Mouse (Mus musculus): ENCODE measurements around the gene Stk40. TPM values are rescaled to one million over a fixed set of nuclear protein-coding genes. Genes with fewer than 3 reads are reported as not detected.

The Stk40 gene
- polyA plus RNA-seq, 1 experiment from 2014 or later, result 29.6 TPM

DNA sequence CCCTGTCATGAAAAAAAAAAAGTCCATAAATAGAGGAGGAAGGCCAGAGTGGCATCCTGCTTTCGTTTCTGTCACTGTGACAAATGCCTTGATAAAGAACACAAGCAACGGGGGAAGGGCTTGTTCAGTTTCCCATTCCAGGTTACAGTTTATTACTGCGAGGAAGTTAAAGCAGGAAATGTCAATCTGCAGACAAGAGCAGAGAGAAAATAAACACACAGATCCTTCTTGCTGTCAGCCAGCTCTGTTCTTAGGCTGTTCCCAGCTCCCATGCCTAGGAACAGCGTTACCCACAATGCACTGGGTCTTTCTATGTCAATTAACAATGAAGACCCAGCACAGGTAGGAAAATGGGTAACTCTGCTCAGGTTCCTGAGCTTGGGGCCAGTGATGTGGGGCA, 51.4 kb downstream of the Stk40 start:
- Histone ChIP-seq H3K9me3 (replicated peaks; ENCODE audit: control insufficient read depth, low read length) (no peaks in the 10 kb centered on the region), H3K36me3 (ENCODE audit: control insufficient read depth, insufficient read depth, low read length) (0 out of 2 replicates have a peak, but pooled peaks cover 3% of the 10 kb centered on the region), H3K4me3 (replicated peaks; ENCODE audit: low read length) (no peak overlapping the region), H3K27ac (ENCODE audit: low read length) (peak overlapping the region; percentile 83), H3K9ac (ENCODE audit: low read length) (no peak overlapping the region), H3K4me2 (ENCODE audit: low read depth, low read length) (no peak overlapping the region), H3K4me1 (ENCODE audit: control insufficient read depth, insufficient read depth, low read length) (peaks cover 20% of the 10 kb centered on the region), H3K27me3 (ENCODE audit: control insufficient read depth, insufficient read depth, low read length) (no peaks in the 10 kb centered on the region)
- no peak for ATAC-seq (ENCODE audit: insufficient read depth, low FRiP score)
- 20% methylated on average over 4 of the region's 4 CpGs for WGBS

DNA sequence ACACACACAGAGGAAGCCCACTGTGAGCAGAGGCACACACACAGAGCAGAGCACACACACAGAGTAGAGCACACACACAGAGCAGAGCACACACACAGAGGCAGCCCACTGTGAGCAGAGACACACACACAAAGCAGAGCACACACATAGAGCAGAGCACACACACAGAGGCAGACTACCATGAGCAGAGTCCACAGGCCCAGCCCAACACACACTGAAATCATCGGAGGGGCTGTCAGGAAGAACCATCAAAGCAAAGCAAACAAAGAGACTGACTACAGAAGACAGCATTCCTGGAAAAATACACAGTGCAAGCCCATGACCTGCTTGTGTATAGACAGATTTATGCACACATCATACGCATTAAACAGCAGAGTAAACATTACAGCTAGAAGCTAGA, 52.1 kb downstream of the Stk40 start:
- H3K9ac ChIP-seq (ENCODE audit: low read length), result peak overlapping the region; percentile 20; the same call in 1 of the 2 replicates
- 0 out of 2 replicates have a peak, but pooled peaks cover 3% of the 10 kb centered on the region for H3K36me3 ChIP-seq (ENCODE audit: control insufficient read depth, insufficient read depth, low read length)
- H3K4me2 ChIP-seq (ENCODE audit: low read depth, low read length), result no peak overlapping the region
- 13% methylated on average over 2 of the region's 2 CpGs for WGBS
- H3K9me3 ChIP-seq (replicated peaks; ENCODE audit: control insufficient read depth, low read length), result no peaks in the 10 kb centered on the region
- peaks cover 14% of the 10 kb centered on the region; the same call in 1 of the 2 replicates for H3K4me1 ChIP-seq (ENCODE audit: control insufficient read depth, insufficient read depth, low read length)
- peak overlapping the region; percentile 83 for H3K27ac ChIP-seq (ENCODE audit: low read length)
- no peaks in the 10 kb centered on the region for H3K27me3 ChIP-seq (ENCODE audit: control insufficient read depth, insufficient read depth, low read length)
- peak; percentile 22; the same call in 1 of the 2 replicates for ATAC-seq (ENCODE audit: insufficient read depth, low FRiP score)
- no peak overlapping the region for H3K4me3 ChIP-seq (replicated peaks; ENCODE audit: low read length)

DNA sequence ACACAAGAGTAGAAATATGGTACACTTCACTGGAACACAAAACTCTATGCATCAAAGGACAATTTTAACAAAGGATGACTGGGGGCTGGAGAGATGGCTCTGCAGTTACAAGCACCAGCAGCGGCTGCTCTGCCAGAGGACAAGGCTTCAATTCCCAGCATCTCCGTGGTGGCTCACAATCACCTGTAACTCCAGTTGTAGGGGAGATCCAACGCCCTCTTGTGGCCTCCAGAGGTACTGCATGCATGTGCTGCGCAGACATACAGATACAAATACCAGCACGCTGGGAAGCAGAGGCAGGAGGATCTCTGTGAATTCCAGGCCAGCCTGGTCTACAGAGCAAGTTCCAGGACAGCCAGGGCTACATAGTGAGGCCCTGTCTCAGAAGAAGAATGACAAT, 52.9 kb downstream of the Stk40 start:
- Histone ChIP-seq H3K9me3 (replicated peaks; ENCODE audit: control insufficient read depth, low read length) (no peaks in the 10 kb centered on the region), H3K36me3 (ENCODE audit: control insufficient read depth, insufficient read depth, low read length) (0 out of 2 replicates have a peak, but pooled peaks cover 3% of the 10 kb centered on the region), H3K4me1 (ENCODE audit: control insufficient read depth, insufficient read depth, low read length) (peaks cover 12% of the 10 kb centered on the region; the same call in 1 of the 2 replicates), H3K27ac (ENCODE audit: low read length) (0 out of 2 replicates have a peak overlapping the region, but pooled peaks have one; percentile 83), H3K4me3 (replicated peaks; ENCODE audit: low read length) (no peak overlapping the region), H3K4me2 (ENCODE audit: low read depth, low read length) (no peak overlapping the region), H3K9ac (ENCODE audit: low read length) (no peak overlapping the region), H3K27me3 (ENCODE audit: control insufficient read depth, insufficient read depth, low read length) (no peaks in the 10 kb centered on the region)
- ATAC-seq (ENCODE audit: insufficient read depth, low FRiP score), result no peak
- 62% methylated on average over 5 of the region's 5 CpGs for WGBS

DNA sequence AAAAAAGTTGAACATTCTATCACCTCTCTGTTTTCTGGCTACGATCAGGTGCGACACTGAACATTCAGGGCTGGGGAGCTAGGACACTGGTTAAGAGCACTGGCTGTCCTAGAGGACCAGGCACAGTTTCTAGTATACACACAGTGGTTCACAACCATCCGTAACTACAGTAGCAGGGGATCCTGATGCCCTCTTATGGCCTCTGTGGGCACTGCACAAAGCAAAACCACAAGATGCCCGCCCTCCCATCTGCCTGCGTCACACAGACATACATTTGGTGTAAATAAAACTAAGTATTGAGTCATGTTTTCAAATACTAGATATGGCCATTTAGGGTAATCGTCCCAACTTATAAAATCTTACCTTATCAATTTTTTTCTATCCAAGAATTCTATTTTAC, 53.8 kb downstream of the Stk40 start:
- H3K4me1 ChIP-seq (ENCODE audit: control insufficient read depth, insufficient read depth, low read length), result peaks cover 12% of the 10 kb centered on the region
- 0 out of 2 replicates have a peak, but pooled peaks cover 3% of the 10 kb centered on the region for H3K36me3 ChIP-seq (ENCODE audit: control insufficient read depth, insufficient read depth, low read length)
- H3K27ac ChIP-seq (ENCODE audit: low read length), result no peak overlapping the region
- 85% methylated on average over 6 of the region's 6 CpGs for WGBS
- no peaks in the 10 kb centered on the region for H3K27me3 ChIP-seq (ENCODE audit: control insufficient read depth, insufficient read depth, low read length)
- no peak overlapping the region for H3K4me3 ChIP-seq (replicated peaks; ENCODE audit: low read length)
- no peak overlapping the region for H3K9ac ChIP-seq (ENCODE audit: low read length)
- no peak for ATAC-seq (ENCODE audit: insufficient read depth, low FRiP score)
- H3K4me2 ChIP-seq (ENCODE audit: low read depth, low read length), result no peak overlapping the region
- no peaks in the 10 kb centered on the region for H3K9me3 ChIP-seq (replicated peaks; ENCODE audit: control insufficient read depth, low read length)

DNA sequence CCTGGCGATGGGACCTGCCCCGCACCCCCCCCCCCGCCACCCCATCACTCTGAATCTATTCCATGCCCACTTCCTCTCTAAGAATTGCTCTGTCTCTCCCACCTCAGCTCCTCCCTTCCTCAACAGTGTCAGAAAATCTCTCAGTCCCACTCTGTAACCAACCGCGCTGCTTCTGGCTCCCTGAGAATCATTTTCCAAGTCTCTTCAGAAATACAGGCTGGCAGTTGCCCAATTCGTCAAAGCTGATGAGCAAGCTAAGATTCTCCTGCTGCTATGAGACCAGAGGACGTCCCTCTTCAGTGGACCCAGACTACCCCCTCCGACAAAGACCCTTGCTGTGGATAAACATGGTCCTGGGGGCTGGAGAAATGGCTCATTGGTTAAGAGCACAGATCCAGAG, 55.7 kb downstream of the Stk40 start:
- no peaks in the 10 kb centered on the region for H3K27me3 ChIP-seq (ENCODE audit: control insufficient read depth, insufficient read depth, low read length)
- peaks cover 22% of the 10 kb centered on the region for H3K4me1 ChIP-seq (ENCODE audit: control insufficient read depth, insufficient read depth, low read length)
- no peak overlapping the region for H3K4me3 ChIP-seq (replicated peaks; ENCODE audit: low read length)
- H3K9me3 ChIP-seq (replicated peaks; ENCODE audit: control insufficient read depth, low read length), result no peaks in the 10 kb centered on the region
- no peak overlapping the region for H3K27ac ChIP-seq (ENCODE audit: low read length)
- no peak overlapping the region for H3K4me2 ChIP-seq (ENCODE audit: low read depth, low read length)
- H3K36me3 ChIP-seq (ENCODE audit: control insufficient read depth, insufficient read depth, low read length), result 0 out of 2 replicates have a peak, but pooled peaks cover 3% of the 10 kb centered on the region
- no peak for ATAC-seq (ENCODE audit: insufficient read depth, low FRiP score)
- H3K9ac ChIP-seq (ENCODE audit: low read length), result no peak overlapping the region
- WGBS, result 70% methylated on average over 8 of the region's 8 CpGs

DNA sequence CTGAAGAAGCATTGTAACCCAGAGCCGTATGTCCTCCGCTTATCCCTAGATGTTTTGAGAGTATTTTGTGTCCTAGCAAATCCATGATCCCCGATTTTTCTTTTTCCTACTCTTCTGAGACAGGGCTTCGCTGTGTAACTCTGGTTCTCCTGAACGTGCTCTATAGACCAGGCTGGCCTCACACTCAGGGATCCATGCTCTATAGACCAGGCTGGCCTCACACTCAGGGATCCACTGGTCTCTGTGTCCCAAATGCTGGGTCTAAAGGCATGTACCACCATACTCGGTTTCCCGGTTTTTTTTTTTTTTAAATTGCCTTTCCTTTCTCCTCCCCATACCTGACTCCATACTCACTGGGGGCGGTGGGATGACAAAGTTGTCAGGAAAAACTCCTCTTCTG, 57.2 kb downstream of the Stk40 start:
- ATAC-seq (ENCODE audit: insufficient read depth, low FRiP score), result no peak
- H3K27me3 ChIP-seq (ENCODE audit: control insufficient read depth, insufficient read depth, low read length), result no peaks in the 10 kb centered on the region
- H3K27ac ChIP-seq (ENCODE audit: low read length), result no peak overlapping the region
- H3K4me2 ChIP-seq (ENCODE audit: low read depth, low read length), result no peak overlapping the region
- H3K4me1 ChIP-seq (ENCODE audit: control insufficient read depth, insufficient read depth, low read length), result peaks cover 12% of the 10 kb centered on the region
- 0 out of 2 replicates have a peak, but pooled peaks cover 3% of the 10 kb centered on the region for H3K36me3 ChIP-seq (ENCODE audit: control insufficient read depth, insufficient read depth, low read length)
- no peak overlapping the region for H3K4me3 ChIP-seq (replicated peaks; ENCODE audit: low read length)
- no peak overlapping the region for H3K9ac ChIP-seq (ENCODE audit: low read length)
- 89% methylated on average over 8 of the region's 8 CpGs for WGBS
- no peaks in the 10 kb centered on the region for H3K9me3 ChIP-seq (replicated peaks; ENCODE audit: control insufficient read depth, low read length)

DNA sequence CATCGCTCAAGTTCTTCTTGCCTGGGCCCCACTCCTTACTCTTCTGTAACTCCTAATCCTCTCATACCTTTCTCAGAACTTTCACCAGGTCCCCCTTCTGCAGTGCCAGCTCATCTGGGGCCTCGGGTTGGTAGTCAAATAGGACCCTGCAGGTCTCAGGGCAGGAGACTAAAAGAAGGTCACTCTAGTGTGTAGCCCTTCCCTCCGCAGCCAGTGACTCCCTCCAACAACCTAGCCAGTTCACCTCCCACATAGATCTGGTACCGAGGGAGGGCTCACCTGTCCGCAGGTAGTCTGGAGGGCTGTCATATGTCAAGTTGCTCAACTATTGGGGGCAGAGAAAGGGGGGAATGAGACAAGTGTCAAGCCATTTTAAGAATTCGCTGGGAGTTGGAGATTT, 57.7 kb downstream of the Stk40 start:
- Histone ChIP-seq H3K27ac (ENCODE audit: low read length) (no peak overlapping the region), H3K4me1 (ENCODE audit: control insufficient read depth, insufficient read depth, low read length) (peaks cover 10% of the 10 kb centered on the region), H3K9me3 (replicated peaks; ENCODE audit: control insufficient read depth, low read length) (no peaks in the 10 kb centered on the region), H3K36me3 (ENCODE audit: control insufficient read depth, insufficient read depth, low read length) (0 out of 2 replicates have a peak, but pooled peaks cover 2% of the 10 kb centered on the region), H3K4me2 (ENCODE audit: low read depth, low read length) (no peak overlapping the region), H3K9ac (ENCODE audit: low read length) (no peak overlapping the region), H3K4me3 (replicated peaks; ENCODE audit: low read length) (no peak overlapping the region), H3K27me3 (ENCODE audit: control insufficient read depth, insufficient read depth, low read length) (no peaks in the 10 kb centered on the region)
- WGBS, result 86% methylated on average over 6 of the region's 6 CpGs
- no peak for ATAC-seq (ENCODE audit: insufficient read depth, low FRiP score)

DNA sequence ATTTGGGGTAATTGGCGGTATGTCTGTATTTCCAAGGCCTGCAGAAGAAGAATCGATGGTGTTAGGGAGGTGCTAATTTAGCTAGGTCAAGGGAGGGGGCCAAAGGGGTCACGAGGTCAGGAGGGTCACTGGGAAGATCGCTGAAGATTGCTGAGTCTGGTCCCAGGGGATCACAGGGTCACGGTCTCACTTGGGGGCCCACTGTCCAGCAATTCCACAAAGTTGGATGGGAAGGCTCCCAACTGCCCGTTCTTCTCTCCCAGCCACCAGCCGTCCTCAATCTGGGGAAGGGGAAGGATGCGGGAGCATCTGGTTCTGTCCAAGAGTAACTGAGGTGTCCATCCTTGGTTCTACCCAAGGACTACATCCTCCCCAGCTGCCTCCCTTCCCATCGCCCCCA, 58.2 kb downstream of the Stk40 start:
- peak overlapping the region; percentile 54 for H3K4me3 ChIP-seq (replicated peaks; ENCODE audit: low read length)
- H3K27me3 ChIP-seq (ENCODE audit: control insufficient read depth, insufficient read depth, low read length), result no peaks in the 10 kb centered on the region
- H3K9ac ChIP-seq (ENCODE audit: low read length), result peak overlapping the region; percentile 82
- no peaks in the 10 kb centered on the region for H3K36me3 ChIP-seq (ENCODE audit: control insufficient read depth, insufficient read depth, low read length)
- no peaks in the 10 kb centered on the region for H3K9me3 ChIP-seq (replicated peaks; ENCODE audit: control insufficient read depth, low read length)
- H3K27ac ChIP-seq (ENCODE audit: low read length), result peak overlapping the region; percentile 94
- ATAC-seq (ENCODE audit: insufficient read depth, low FRiP score), result no peak
- peak overlapping the region; percentile 91 for H3K4me2 ChIP-seq (ENCODE audit: low read depth, low read length)
- peaks cover 10% of the 10 kb centered on the region for H3K4me1 ChIP-seq (ENCODE audit: control insufficient read depth, insufficient read depth, low read length)
- WGBS, result 61% methylated on average over 9 of the region's 9 CpGs

DNA sequence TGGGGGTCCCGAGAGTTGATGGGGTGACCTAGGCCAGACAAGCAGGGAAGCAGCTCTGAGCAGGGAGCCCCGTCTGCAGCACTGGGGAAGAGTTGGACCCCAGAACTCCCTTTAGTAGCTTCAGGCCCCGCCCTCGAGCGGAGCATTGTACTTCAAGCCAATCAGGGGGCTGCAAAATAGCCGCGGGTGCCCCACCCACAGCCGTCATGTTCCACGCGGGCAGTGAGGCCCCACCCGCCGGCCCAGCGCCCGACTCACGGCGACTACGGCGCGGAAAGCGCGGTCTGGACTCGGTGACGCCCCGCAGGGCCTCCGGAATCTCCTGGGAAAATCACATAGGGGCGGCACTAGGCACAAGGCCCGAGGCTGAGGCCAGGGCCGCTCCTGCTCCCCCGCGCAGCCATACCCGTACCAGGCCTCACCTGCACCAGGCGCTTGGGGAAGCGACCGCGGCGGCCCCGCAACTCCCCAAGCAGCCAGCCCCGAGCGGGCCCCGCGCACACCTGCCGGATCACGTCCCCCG, 58.8 kb downstream of the Stk40 start:
- ATAC-seq (ENCODE audit: insufficient read depth, low FRiP score), result peak; percentile 93
- WGBS, result under 1% methylated on average over 44 of the region's 44 CpGs
- Histone ChIP-seq H3K9ac (ENCODE audit: low read length) (peak overlapping the region; percentile 82), H3K9me3 (replicated peaks; ENCODE audit: control insufficient read depth, low read length) (no peaks in the 10 kb centered on the region), H3K36me3 (ENCODE audit: control insufficient read depth, insufficient read depth, low read length) (no peaks in the 10 kb centered on the region), H3K4me3 (replicated peaks; ENCODE audit: low read length) (peak overlapping the region; percentile 54), H3K4me1 (ENCODE audit: control insufficient read depth, insufficient read depth, low read length) (peaks cover 10% of the 10 kb centered on the region), H3K4me2 (ENCODE audit: low read depth, low read length) (peak overlapping the region; percentile 91), H3K27ac (ENCODE audit: low read length) (peak overlapping the region; percentile 94), H3K27me3 (ENCODE audit: control insufficient read depth, insufficient read depth, low read length) (no peaks in the 10 kb centered on the region)
